Comparison of ENCODE assay signal across 24 mouse cellular contexts in genomic region chr1:86456892-86457581, GRCm38 (mm10). TPM values are rescaled to one million over a fixed set of nuclear protein-coding genes. Genes with fewer than 3 reads are reported as not detected.
DNase-seq lines count a peak whose midpoint lies in the region; ATAC-seq lines count a peak whose summit lies in the region.
"Had no signal": no experiment of that assay in that cellular context is flagged by ENCODE, and none has a peak within 500 bp of the region (broad histone marks: within the 10 kb centered on the region; RNA-seq: fewer than 3 reads in every experiment).

No protein-coding gene starts in this region.

- H3K9me3 ChIP-seq in embryonic facial prominence, embryonic 13.5 days = 0 out of 2 replicates have a peak, but pooled peaks cover 4% of the 10 kb centered on the region
- H3K9me3 ChIP-seq in embryonic facial prominence, embryonic 10.5 days = no peaks in the 10 kb centered on the region; the same call in 1 of the 2 replicates
- no peaks in the 10 kb centered on the region for H3K9me3 ChIP-seq in limb, embryonic 12.5 days
- H3K9me3 ChIP-seq in midbrain, embryonic 15.5 days = no peaks in the 10 kb centered on the region
- H3K9me3 ChIP-seq: forebrain, embryonic 15.5 days had no signal

- no peaks in the 10 kb centered on the region for H3K4me1 ChIP-seq in embryonic facial prominence, embryonic 13.5 days
- peaks cover 6% of the 10 kb centered on the region for H3K4me1 ChIP-seq in embryonic facial prominence, embryonic 10.5 days
- H3K4me1 ChIP-seq in limb, embryonic 12.5 days (replicated peaks) = 0 out of 2 replicates have a peak, but pooled peaks cover 2% of the 10 kb centered on the region
- no peaks in the 10 kb centered on the region for H3K4me1 ChIP-seq in midbrain, embryonic 15.5 days
- H3K4me1 ChIP-seq: forebrain, embryonic 15.5 days had no signal

- H3K27me3 ChIP-seq in embryonic facial prominence, embryonic 13.5 days = no peaks in the 10 kb centered on the region
- no peaks in the 10 kb centered on the region for H3K27me3 ChIP-seq in embryonic facial prominence, embryonic 10.5 days (replicated peaks; ENCODE audit: low read depth, poor library complexity, severe bottlenecking)
- no peaks in the 10 kb centered on the region for H3K27me3 ChIP-seq in limb, embryonic 12.5 days
- no peaks in the 10 kb centered on the region for H3K27me3 ChIP-seq in midbrain, embryonic 15.5 days (replicated peaks)
- H3K27me3 ChIP-seq: forebrain, embryonic 15.5 days; Patski had no signal

- no peaks in the 10 kb centered on the region for H3K36me3 ChIP-seq in embryonic facial prominence, embryonic 13.5 days
- no peaks in the 10 kb centered on the region for H3K36me3 ChIP-seq in embryonic facial prominence, embryonic 10.5 days (replicated peaks)
- no peaks in the 10 kb centered on the region for H3K36me3 ChIP-seq in limb, embryonic 12.5 days
- no peaks in the 10 kb centered on the region for H3K36me3 ChIP-seq in midbrain, embryonic 15.5 days (replicated peaks)
- H3K36me3 ChIP-seq: forebrain, embryonic 15.5 days had no signal

- H3K4me2 ChIP-seq in embryonic facial prominence, embryonic 13.5 days = no peak overlapping the region
- H3K4me2 ChIP-seq in limb, embryonic 12.5 days = no peak overlapping the region
- H3K4me2 ChIP-seq in midbrain, embryonic 15.5 days = no peak overlapping the region
- H3K4me2 ChIP-seq: forebrain, embryonic 15.5 days had no signal

- H3K4me3 ChIP-seq in embryonic facial prominence, embryonic 13.5 days = no peak overlapping the region
- H3K4me3 ChIP-seq in embryonic facial prominence, embryonic 10.5 days = no peak overlapping the region
- no peak overlapping the region for H3K4me3 ChIP-seq in limb, embryonic 12.5 days (replicated peaks)
- H3K4me3 ChIP-seq in midbrain, embryonic 15.5 days = no peak overlapping the region
- H3K4me3 ChIP-seq: erythroblast, embryonic 14.5 days; forebrain, embryonic 15.5 days had no signal

- H3K9ac ChIP-seq in embryonic facial prominence, embryonic 13.5 days = no peak overlapping the region
- H3K9ac ChIP-seq in limb, embryonic 12.5 days (replicated peaks) = no peak overlapping the region
- no peak overlapping the region for H3K9ac ChIP-seq in midbrain, embryonic 15.5 days
- H3K9ac ChIP-seq: forebrain, embryonic 15.5 days had no signal

- peak overlapping the region; percentile 60; the same call in 1 of the 2 replicates for H3K27ac ChIP-seq in embryonic facial prominence, embryonic 13.5 days
- no peak overlapping the region; the same call in 1 of the 2 replicates for H3K27ac ChIP-seq in embryonic facial prominence, embryonic 10.5 days (replicated peaks)
- H3K27ac ChIP-seq in limb, embryonic 12.5 days = peak overlapping the region; percentile 64; the same call in 1 of the 2 replicates
- H3K27ac ChIP-seq in midbrain, embryonic 15.5 days = no peak overlapping the region
- H3K27ac ChIP-seq: forebrain, embryonic 15.5 days had no signal

- DNase-seq in embryonic facial prominence, embryonic 10.5 days (ENCODE audit: low spot score) = no peak
- DNase-seq in ES-CJ7 (ENCODE audit: low read depth, low spot score) = peak; percentile 72
- no peak for DNase-seq in adrenal gland, adult (ENCODE audit: inconsistent age in 2 of 2, low spot score in 1 of 2)
- DNase-seq in cerebellum, postnatal 14 days = no peak
- DNase-seq: cerebellum, adult 11 months; heart, adult 11 months; kidney, adult 9 months; lung, postnatal 36 days; midbrain, embryonic 14.5 days; right cerebral cortex, postnatal 4 days; thymus, postnatal 14 days had no signal

- WGBS in embryonic facial prominence, embryonic 13.5 days = 51% methylated on average over 13 of the region's 13 CpGs
- 66% methylated on average over 13 of the region's 13 CpGs for WGBS in embryonic facial prominence, embryonic 10.5 days
- 51% methylated on average over 13 of the region's 13 CpGs for WGBS in limb, embryonic 12.5 days
- 72% methylated on average over 13 of the region's 13 CpGs for WGBS in midbrain, embryonic 15.5 days

- ATAC-seq in embryonic facial prominence, embryonic 13.5 days (ENCODE audit: insufficient number of reproducible peaks, insufficient read depth, low FRiP score, low TSS enrichment, low read depth) = 0 out of 2 replicates have a peak, but pooled peaks have one; percentile 48
- no peak for ATAC-seq in limb, embryonic 12.5 days (ENCODE audit: insufficient number of reproducible peaks, insufficient read depth, low FRiP score, low TSS enrichment, low read depth)
- peak; percentile 47; the same call in 1 of the 2 replicates for ATAC-seq in megakaryocyte, adult 5-6 weeks (ENCODE audit: poor library complexity, severe bottlenecking)
- ATAC-seq in midbrain, embryonic 15.5 days (replicated peaks) = no peak
- ATAC-seq: forebrain, embryonic 15.5 days; hindbrain, embryonic 16.5 days; Patski had no signal

RNA-seq across cellular contexts. Expression of gene Tex44, which starts 30.9 kb away (rescaled TPM):
- polyA plus RNA-seq in embryonic facial prominence, embryonic 13.5 days (2015; fragmentation: Nextera tagmentation; extraction: Ambion mirVana) = not detected in 2 replicates
- polyA plus RNA-seq in embryonic facial prominence, embryonic 10.5 days (2016; fragmentation: Nextera tagmentation; extraction: Ambion mirVana) = not detected in 2 replicates
- not detected in 2 replicates for polyA plus RNA-seq in limb, embryonic 12.5 days (2016; fragmentation: Nextera tagmentation; extraction: Ambion mirVana)
- not detected in 2 replicates for total RNA-seq in megakaryocyte, adult 5-6 weeks (2015)
- total RNA-seq in megakaryocyte, adult 5-6 weeks (2017) = not detected in 2 replicates
- polyA plus RNA-seq in midbrain, embryonic 15.5 days (2015; fragmentation: Nextera tagmentation; extraction: Ambion mirVana) = not detected in 2 replicates
- total RNA-seq: gastrocnemius, adult 18-20 months had no signal
- polyA plus RNA-seq: erythroblast, embryonic 14.5 days; forebrain, embryonic 15.5 days; heart, embryonic 16.5 days; hindbrain, embryonic 16.5 days; large intestine, adult 2 months; liver, embryonic 16.5 days; midbrain, embryonic 14.5 days; neural tube, embryonic 11.5 days; Patski had no signal

RNA-seq across cellular contexts. Expression of gene Nmur1, which starts 31.0 kb away (rescaled TPM):
- not detected in 2 replicates for polyA plus RNA-seq in embryonic facial prominence, embryonic 13.5 days (2015; fragmentation: Nextera tagmentation; extraction: Ambion mirVana)
- 0.24 TPM in 1 of 2 replicates, not detected in the other for polyA plus RNA-seq in embryonic facial prominence, embryonic 10.5 days (2016; fragmentation: Nextera tagmentation; extraction: Ambion mirVana)
- polyA plus RNA-seq in limb, embryonic 12.5 days (2016; fragmentation: Nextera tagmentation; extraction: Ambion mirVana) = not detected in 2 replicates
- not detected in 2 replicates for total RNA-seq in megakaryocyte, adult 5-6 weeks (2015)
- not detected in 2 replicates for total RNA-seq in megakaryocyte, adult 5-6 weeks (2017)
- polyA plus RNA-seq in midbrain, embryonic 15.5 days (2015; fragmentation: Nextera tagmentation; extraction: Ambion mirVana) = 0.61 TPM in 1 of 2 replicates, not detected in the other
- total RNA-seq: gastrocnemius, adult 18-20 months had no signal
- polyA plus RNA-seq: erythroblast, embryonic 14.5 days; heart, embryonic 16.5 days; liver, embryonic 16.5 days; midbrain, embryonic 14.5 days; neural tube, embryonic 11.5 days; Patski had no signal

Comparison
In these comparisons a context has a peak if more than half of its experiments do, and no peak if none do; other contexts are left out.
1. H3K27ac ChIP-seq: peak in embryonic facial prominence, embryonic 13.5 days (single experiment) and limb, embryonic 12.5 days (single experiment); none in embryonic facial prominence, embryonic 10.5 days (single experiment) and midbrain, embryonic 15.5 days (single experiment).
2. ATAC-seq: peak in embryonic facial prominence, embryonic 13.5 days (single experiment) and megakaryocyte, adult 5-6 weeks (single experiment); none in limb, embryonic 12.5 days (single experiment) and midbrain, embryonic 15.5 days (single experiment).